Mouse (Mus musculus) left cerebral cortex, postnatal 25 days (tissue): ENCODE results near the gene Glyat. TPM values are rescaled to one million over a fixed set of nuclear protein-coding genes. Genes with fewer than 3 reads are reported as not detected.

Experiments
- DNase-seq, 2 experiments: peaks; one replicate each; pipeline ENCODE4 v3.0.0; 2022; ENCODE audit warnings: low spot score in 2 of 2, mixed read lengths in 1 of 2
- intact Hi-C: fragments of 180-260 bp; cut with DNase I; formaldehyde crosslinking; loops from one replicate; pipeline ENCODE4 v1.15.1; 2025
- total RNA-seq, 2 experiments: library from RNA; stranded (reverse); gene quantifications; 2 replicates each; pipeline ENCODE4 v1.2.3; 2021

Gene Glyat
- total RNA-seq, 2 experiments from 2014 or later, result not detected

DNA sequence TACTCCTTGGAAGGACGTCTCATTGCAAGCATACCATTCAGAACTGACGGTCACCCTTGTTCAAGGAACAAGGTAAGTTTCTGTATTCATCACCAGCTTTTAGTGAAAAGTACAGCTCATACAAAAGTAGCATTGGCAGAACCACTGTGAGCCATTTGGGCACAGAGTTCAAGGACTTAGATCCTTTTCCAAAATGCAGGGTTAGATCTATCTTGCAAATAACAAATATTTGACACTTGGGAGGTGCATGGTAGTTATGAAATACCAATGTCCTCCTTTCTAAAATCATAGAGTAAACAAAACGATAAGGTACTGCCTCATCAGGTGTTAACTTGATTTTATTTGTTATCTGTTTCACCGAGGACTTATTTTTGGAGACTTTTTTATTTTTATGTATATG lies 37.9 kb downstream of the Glyat start:
- intact Hi-C loops, result no loop called here
- DNase-seq, result no peak

DNA sequence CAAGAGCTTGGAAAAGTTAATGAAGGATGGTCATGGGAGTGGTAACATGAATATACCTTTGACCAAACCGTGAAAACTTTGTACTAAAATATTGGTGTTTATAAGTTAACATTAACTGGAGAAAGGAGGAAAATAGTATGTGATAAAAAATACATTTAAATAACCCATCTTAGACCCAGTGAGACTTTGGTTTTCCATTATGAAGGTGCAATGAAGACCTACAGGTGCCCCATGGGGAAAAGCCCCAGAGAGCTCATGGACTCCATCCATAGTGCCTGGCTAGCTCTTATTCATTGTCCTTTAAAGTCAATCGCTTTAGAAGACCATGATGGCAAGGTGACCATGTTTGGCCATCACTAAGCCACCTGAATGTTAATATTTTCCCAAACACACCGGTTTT lies 44.7 kb downstream of the Glyat start, which contains the start of gene Olfr1443:
Gene Olfr1443, plus strand, starts transcription at position 301 of the 400 bp plus-strand sequence.
- intact Hi-C loops, result no loop called here
- no peak for DNase-seq

DNA sequence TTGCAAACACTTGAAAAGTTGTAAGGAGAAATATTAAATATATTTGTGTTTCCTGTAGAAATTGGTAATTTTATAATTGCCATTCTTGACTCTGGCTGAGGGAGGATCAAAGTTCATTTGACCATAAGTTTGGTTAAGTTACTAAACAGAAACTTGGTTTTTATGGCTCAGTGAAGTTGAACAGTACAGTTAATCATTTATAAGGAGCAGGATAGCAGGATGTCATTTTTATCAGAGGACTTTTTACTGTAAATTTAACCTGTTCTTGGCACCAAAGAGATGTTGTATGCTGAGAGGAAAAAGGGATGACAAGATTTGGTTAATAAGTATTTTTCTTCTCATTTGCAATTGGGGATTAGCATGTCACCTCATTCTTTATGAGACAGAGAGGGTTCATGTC lies 51.5 kb downstream of the Glyat start:
- intact Hi-C loops, result no loop called here
- no peak for DNase-seq

DNA sequence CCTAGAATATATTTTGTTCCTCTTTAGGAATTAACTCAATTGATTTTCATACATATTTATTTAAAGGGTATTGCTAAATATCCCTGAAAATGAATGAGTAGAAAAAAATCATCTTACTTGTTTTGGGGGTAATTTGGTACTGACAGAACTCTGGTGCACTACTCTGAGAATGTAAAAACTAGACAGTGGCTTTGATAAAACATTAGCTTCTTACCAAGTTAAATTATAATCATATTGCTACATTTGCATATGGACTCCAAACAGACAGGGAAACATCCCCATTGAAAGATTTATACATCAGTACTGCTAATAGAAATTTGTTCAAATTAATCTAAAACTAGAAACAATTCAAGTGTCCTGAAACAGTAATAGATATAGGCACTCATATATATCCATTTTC lies 52.1 kb downstream of the Glyat start:
- intact Hi-C loops, result no loop called here
- DNase-seq, result no peak

DNA sequence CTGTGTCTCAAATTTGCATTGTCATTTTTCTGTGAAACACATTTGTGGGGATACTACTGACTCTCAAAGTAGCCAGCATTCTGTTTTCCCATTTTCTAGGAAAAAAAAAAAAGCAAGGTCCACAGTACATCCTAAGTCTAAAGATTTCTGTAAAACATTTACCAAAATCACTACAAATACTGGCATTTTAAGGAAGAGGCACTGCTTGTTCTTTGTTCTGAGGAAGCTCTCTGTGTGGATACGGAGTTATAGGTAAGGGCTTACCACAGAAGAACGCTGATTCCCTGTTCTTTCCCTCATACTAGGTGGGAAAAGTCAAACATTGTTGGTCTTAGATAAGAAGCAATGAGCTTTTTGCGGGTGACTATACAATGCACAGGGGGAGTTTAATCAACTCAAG lies 62.5 kb downstream of the Glyat start, which contains the start of gene Keg1:
Gene Keg1, plus strand, starts transcription at position 197 of the 400 bp plus-strand sequence.
- DNase-seq, result no peak
- intact Hi-C loops, result no loop called here

DNA sequence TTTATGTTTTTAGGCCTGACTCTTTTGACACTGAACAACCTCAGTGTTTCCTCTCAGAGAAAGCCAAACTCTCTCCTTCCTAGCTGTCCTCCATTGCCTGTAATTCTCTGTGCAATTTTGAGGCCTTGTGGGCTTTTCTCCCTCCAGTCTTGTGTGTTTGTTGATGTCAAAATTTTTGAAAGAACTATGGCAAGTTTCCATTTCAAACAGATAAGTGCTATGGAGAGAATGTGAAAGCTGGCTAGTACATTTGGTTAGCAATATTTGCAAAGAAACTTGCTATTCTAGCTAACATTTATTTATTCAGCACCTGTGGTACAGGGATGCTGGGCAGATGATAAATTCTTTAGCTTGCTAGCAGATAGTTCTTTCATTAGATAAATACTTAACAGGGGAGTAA lies 63.1 kb downstream of the Glyat start:
- intact Hi-C loops, result no loop called here
- DNase-seq, result no peak

Other genes starting within 250 kb of the Glyat start
- gene Olfr1440, start 246.0 kb upstream of the Glyat start, total RNA-seq, result not detected
- gene Olfr1441, start 215.9 kb upstream of the Glyat start, total RNA-seq, result not detected
- gene Pfpl, start 205.4 kb upstream of the Glyat start, total RNA-seq, result not detected
- gene Mpeg1, start 172.5 kb upstream of the Glyat start, total RNA-seq, result 1 to 10 TPM; 7.6 to 8.7 TPM
- gene Dtx4, start 131.9 kb upstream of the Glyat start, total RNA-seq, result 10 to 100 TPM; 32.7 to 37.1 TPM
- gene Fam111a, start 87.6 kb upstream of the Glyat start, total RNA-seq, result 1 to 10 TPM; 1.8 to 2.6 TPM
- gene Gm4952, start 33.3 kb upstream of the Glyat start, total RNA-seq, result under 1 TPM in 1 of 2 experiments, not detected in 1; 0.14 TPM
- gene Olfr1442, start 37.1 kb downstream of the Glyat start, total RNA-seq, result not detected
- gene Olfr1443, start 44.8 kb downstream of the Glyat start, total RNA-seq, result not detected
- not detected for gene Keg1, start 62.5 kb downstream of the Glyat start, total RNA-seq
- 1 to 10 TPM; 2.6 to 3.6 TPM for gene Cntf, start 132.3 kb downstream of the Glyat start, total RNA-seq
- 10 to 100 TPM; 94.5 to 98.0 TPM for gene Zfp91, start 162.8 kb downstream of the Glyat start, total RNA-seq
- 1 to 10 TPM; 1.4 to 2.0 TPM for gene Lpxn, start 162.9 kb downstream of the Glyat start, total RNA-seq
- gene Gm5244, start 213.4 kb downstream of the Glyat start, total RNA-seq, result not detected
- gene Olfr1444, start 224.0 kb downstream of the Glyat start, total RNA-seq, result not detected